Mouse (Mus musculus): ENCODE results near the gene Cyp2c68.
"Not testable (repeated sequence)": the region's sequence is repeated elsewhere in the genome, so short reads cannot be mapped to it uniquely, and the experiment has no call there.

DNA sequence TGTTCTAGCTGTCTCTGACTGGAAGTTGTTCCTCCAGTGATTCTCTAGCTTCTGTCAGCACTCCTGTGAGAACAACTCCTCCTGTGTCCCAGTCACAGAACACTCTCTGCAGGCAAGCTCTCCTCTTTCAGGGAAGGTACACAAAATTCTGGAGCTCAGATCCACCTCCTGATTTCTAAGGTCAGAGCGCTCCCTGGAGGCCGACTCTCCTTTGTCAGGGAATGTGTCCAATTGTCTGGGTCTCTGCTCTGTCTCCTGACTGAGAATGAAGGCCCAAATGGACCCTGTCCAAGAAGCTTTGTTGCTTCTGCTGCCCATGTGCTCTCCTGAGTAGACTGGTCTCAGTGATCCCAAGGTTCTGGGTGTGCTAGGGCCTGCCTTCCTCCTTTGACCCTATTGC is 29.7 kb downstream of the Cyp2c68 start:
- not testable (repeated sequence) for TF ChIP-seq CTCF (IDR thresholded peaks at IDR 0.05; ENCODE audit: borderline replicate concordance, insufficient read depth, low read depth, low read length); POLR2A (IDR thresholded peaks at IDR 0.05; ENCODE audit: borderline replicate concordance, insufficient read depth, low read length)
